Mouse (Mus musculus): Measurements from ENCODE around the gene Malsu1.
A peak's percentile ranks its signal among the peaks of the same experiment; 100 is the strongest.

Malsu1 gene

GRCm38 (mm10) chr6:49073304-49074116 lies at the start of gene Malsu1:
Gene Malsu1 (plus strand): TSS chr6:49073795.
- peak; percentile 91 for DNase-seq (ENCODE audit: low spot score)

GRCm38 (mm10) chr6:49025290-49025689 lies 48.3 kb upstream of the Malsu1 start:
- no peak for DNase-seq (ENCODE audit: low spot score)

- no peak for DNase-seq (ENCODE audit: low spot score)
These were observed 47.1 kb upstream of the Malsu1 start for GRCm38 (mm10) chr6:49026496-49026895.

GRCm38 (mm10) chr6:49028019-49028418 lies 45.6 kb upstream of the Malsu1 start:
- DNase-seq (ENCODE audit: low spot score): no peak

- DNase-seq (ENCODE audit: low spot score): no peak
These were observed 44.9 kb upstream of the Malsu1 start for GRCm38 (mm10) chr6:49028708-49029107.

- DNase-seq (ENCODE audit: low spot score): no peak
These were observed 42.4 kb upstream of the Malsu1 start for GRCm38 (mm10) chr6:49031230-49031629.

GRCm38 (mm10) chr6:49032783-49033182 lies 40.8 kb upstream of the Malsu1 start:
- DNase-seq (ENCODE audit: low spot score): no peak

- DNase-seq (ENCODE audit: low spot score): peak; percentile 14
These were observed 37.0 kb upstream of the Malsu1 start, which contains the start of gene Gpnmb for GRCm38 (mm10) chr6:49036275-49037267. Gene Gpnmb (plus strand): TSS chr6:49036546.

- no peak for DNase-seq (ENCODE audit: low spot score)
These were observed 36.3 kb upstream of the Malsu1 start for GRCm38 (mm10) chr6:49037268-49037662.

- peak; percentile 67 for DNase-seq (ENCODE audit: low spot score)
These were observed 34.0 kb upstream of the Malsu1 start for GRCm38 (mm10) chr6:49039470-49040180.

- DNase-seq (ENCODE audit: low spot score): no peak
These were observed 27.1 kb upstream of the Malsu1 start for GRCm38 (mm10) chr6:49046502-49046901.

GRCm38 (mm10) chr6:49046976-49047375 lies 26.6 kb upstream of the Malsu1 start:
- DNase-seq (ENCODE audit: low spot score): no peak

GRCm38 (mm10) chr6:49047848-49048247 lies 25.7 kb upstream of the Malsu1 start:
- no peak for DNase-seq (ENCODE audit: low spot score)

- DNase-seq (ENCODE audit: low spot score): no peak
These were observed 25.2 kb upstream of the Malsu1 start for GRCm38 (mm10) chr6:49048395-49048794.

GRCm38 (mm10) chr6:49050677-49051410 lies 22.8 kb upstream of the Malsu1 start:
- DNase-seq (ENCODE audit: low spot score): no peak

GRCm38 (mm10) chr6:49052191-49052590 lies 21.4 kb upstream of the Malsu1 start:
- DNase-seq (ENCODE audit: low spot score): no peak

- DNase-seq (ENCODE audit: low spot score): no peak
These were observed 18.3 kb upstream of the Malsu1 start for GRCm38 (mm10) chr6:49055256-49055733.

- no peak for DNase-seq (ENCODE audit: low spot score)
These were observed 17.6 kb upstream of the Malsu1 start for GRCm38 (mm10) chr6:49056009-49056408.

- DNase-seq (ENCODE audit: low spot score): peak; percentile 62
These were observed 16.3 kb upstream of the Malsu1 start for GRCm38 (mm10) chr6:49057053-49058021.

GRCm38 (mm10) chr6:49068361-49068760 lies 5.2 kb upstream of the Malsu1 start:
- no peak for DNase-seq (ENCODE audit: low spot score)
